Mouse (Mus musculus) liver, embryonic 11.5 days (tissue): Measurements from ENCODE around the gene Plxna2. TPM values are rescaled to one million over a fixed set of nuclear protein-coding genes. Genes with fewer than 3 reads are reported as not detected.
A peak's percentile ranks its signal among the peaks of the same experiment; 100 is the strongest.

Source experiments
- ATAC-seq: fragments of 200-750 bp; cut with Nextera tagmentation; replicated peaks from 2 replicates; pipeline ENCODE4 v1.8.0; 2017; ENCODE audit warnings: moderate number of reproducible peaks, mild to moderate bottlenecking, moderate TSS enrichment, moderate library complexity; ENCODE audit not compliant: low FRiP score
- DNase-seq: peaks from one replicate; pipeline ENCODE4 v3.0.0-alpha.2; 2017; ENCODE audit warnings: low spot score
- H3K27ac ChIP-seq: fragments of 300-500 bp; sonication (generic); 2 replicates; pipeline ENCODE4 v1.5.1; 2014; ENCODE audit warnings: mild to moderate bottlenecking, low read depth, low read length, control low read depth
- H3K27me3 ChIP-seq: fragments of 300-500 bp; sonication (generic); replicated peaks from 2 replicates; pipeline ENCODE4 v1.6.1; 2014; ENCODE audit warnings: low read length, mixed read lengths; ENCODE audit not compliant: control insufficient read depth, insufficient read depth
- H3K36me3 ChIP-seq: fragments of 300-500 bp; sonication (generic); 2 replicates; pipeline ENCODE4 v1.6.1; 2014; ENCODE audit warnings: mild to moderate bottlenecking, low read length, moderate library complexity, mixed read lengths; ENCODE audit not compliant: control insufficient read depth, insufficient read depth
- H3K4me1 ChIP-seq: fragments of 300-500 bp; sonication (generic); replicated peaks from 2 replicates; pipeline ENCODE4 v1.6.1; 2014; ENCODE audit warnings: low read length, mixed read lengths; ENCODE audit not compliant: control insufficient read depth, insufficient read depth
- H3K4me2 ChIP-seq: fragments of 300-500 bp; sonication (generic); 2 replicates; pipeline ENCODE4 v1.6.1; 2014; ENCODE audit warnings: mild to moderate bottlenecking, control low read depth, moderate library complexity
- H3K4me3 ChIP-seq: fragments of 300-500 bp; sonication (generic); 2 replicates; pipeline ENCODE4 v1.5.1; 2014; ENCODE audit warnings: low read depth, low read length, control low read depth
- H3K9ac ChIP-seq: fragments of 300-500 bp; sonication (generic); 2 replicates; pipeline ENCODE4 v1.6.1; 2014; ENCODE audit warnings: low read depth, low read length, control low read depth
- H3K9me3 ChIP-seq: fragments of 300-500 bp; sonication (generic); 2 replicates; pipeline ENCODE4 v1.6.1; 2016; ENCODE audit warnings: low read length, inconsistent platforms, mixed read lengths; ENCODE audit not compliant: control insufficient read depth
- WGBS: fragments of 180-500 bp; shearing (Covaris S2); extraction: QIAGEN DNeasy Blood & Tissue Kit; methylation state at CpG from one replicate; pipeline ENCODE4 v1.1.7; 2014; 5-methylcytosine and 5-hydroxymethylcytosine counted together
- polyA plus RNA-seq: library from polyadenylated mRNA; unstranded; fragments of >200 nt; fragmentation: Nextera tagmentation; extraction: Ambion mirVana; gene quantifications from 2 replicates; pipeline ENCODE4 v1.2.1, GENCODE M21; 2014

Plxna2 gene
- polyA plus RNA-seq, 1 experiment from 2014 or later = 4.8 TPM

- Histone ChIP-seq H3K9ac (no peak overlapping the region), H3K4me3 (no peak overlapping the region), H3K27me3 (no peaks in the 10 kb centered on the region), H3K4me1 (no peaks in the 10 kb centered on the region), H3K9me3 (no peaks in the 10 kb centered on the region), H3K27ac (no peak overlapping the region), H3K4me2 (no peak overlapping the region), H3K36me3 (no peaks in the 10 kb centered on the region)
- 72% methylated on average over 2 of the region's 2 CpGs for WGBS
- DNase-seq = no peak
- ATAC-seq = no peak
These were observed 75.5 kb downstream of the Plxna2 start for GRCm38 (mm10) chr1:194693488-194693887.

GRCm38 (mm10) chr1:194694805-194695204, 76.8 kb downstream of the Plxna2 start:
- WGBS = 76% methylated on average over 2 of the region's 2 CpGs
- ATAC-seq (no peak), DNase-seq (no peak)
- H3K9me3 ChIP-seq = no peaks in the 10 kb centered on the region
- no peaks in the 10 kb centered on the region for H3K27me3 ChIP-seq
- H3K4me2 ChIP-seq = no peak overlapping the region
- H3K36me3 ChIP-seq = no peaks in the 10 kb centered on the region
- no peak overlapping the region for H3K27ac ChIP-seq
- no peak overlapping the region for H3K9ac ChIP-seq
- H3K4me3 ChIP-seq = no peak overlapping the region
- H3K4me1 ChIP-seq = no peaks in the 10 kb centered on the region

DNA sequence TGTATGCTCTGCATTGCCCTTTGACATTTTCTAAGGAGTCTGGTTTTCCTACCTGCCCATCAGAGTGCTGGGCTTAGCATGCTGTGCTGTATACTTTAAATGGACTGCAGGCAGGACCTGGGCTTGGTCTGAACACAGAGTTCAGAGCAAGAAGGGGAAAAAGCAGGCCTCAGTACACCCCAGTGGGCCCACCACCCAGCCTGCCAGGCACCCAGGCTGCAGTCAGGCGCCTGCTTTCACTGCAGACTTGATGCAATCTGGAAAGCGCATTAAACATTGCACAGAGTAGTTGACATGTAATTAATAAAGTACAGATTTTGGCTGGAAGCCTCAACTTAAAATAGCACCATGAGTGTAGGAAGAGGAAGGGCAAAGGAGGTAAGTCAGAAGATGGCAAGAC, 79.4 kb downstream of the Plxna2 start:
- H3K36me3 ChIP-seq = no peaks in the 10 kb centered on the region
- DNase-seq = no peak
- H3K27me3 ChIP-seq = no peaks in the 10 kb centered on the region
- no peaks in the 10 kb centered on the region for H3K4me1 ChIP-seq
- no peak overlapping the region for H3K27ac ChIP-seq
- H3K9me3 ChIP-seq = no peaks in the 10 kb centered on the region
- ATAC-seq = no peak
- H3K4me3 ChIP-seq = no peak overlapping the region
- 71% methylated on average over 2 of the region's 2 CpGs for WGBS
- H3K9ac ChIP-seq = no peak overlapping the region
- no peak overlapping the region for H3K4me2 ChIP-seq

DNA sequence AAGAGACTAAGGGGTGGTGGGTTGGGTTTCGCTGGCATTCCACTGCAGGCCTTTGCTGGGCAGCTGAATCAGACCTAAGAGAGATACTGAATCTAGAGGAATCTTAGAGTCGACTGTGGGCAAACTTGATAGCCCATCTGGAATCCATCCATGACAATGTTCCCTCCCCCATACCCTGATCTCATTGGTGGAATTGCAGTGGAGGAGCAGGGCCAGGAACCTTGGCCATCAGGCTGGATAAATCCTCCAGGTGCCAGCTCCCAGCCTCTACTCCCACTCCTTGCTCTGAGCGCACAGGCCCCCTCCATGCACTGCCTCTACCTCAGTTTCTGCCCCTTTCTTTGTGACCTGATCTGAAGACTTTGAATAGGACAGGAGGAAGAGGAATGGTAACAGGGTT, 81.3 kb downstream of the Plxna2 start:
- Histone ChIP-seq H3K9me3 (no peaks in the 10 kb centered on the region), H3K27ac (no peak overlapping the region), H3K27me3 (no peaks in the 10 kb centered on the region), H3K4me3 (no peak overlapping the region), H3K9ac (no peak overlapping the region), H3K4me1 (no peaks in the 10 kb centered on the region), H3K36me3 (no peaks in the 10 kb centered on the region), H3K4me2 (no peak overlapping the region)
- ATAC-seq (no peak), DNase-seq (no peak)
- WGBS = 75% methylated on average over 3 of the region's 3 CpGs

GRCm38 (mm10) chr1:194703235-194703634, 85.2 kb downstream of the Plxna2 start:
- Histone ChIP-seq H3K9ac (no peak overlapping the region), H3K4me1 (no peaks in the 10 kb centered on the region; the same call in 1 of the 2 replicates), H3K36me3 (no peaks in the 10 kb centered on the region), H3K27me3 (no peaks in the 10 kb centered on the region), H3K4me3 (no peak overlapping the region), H3K9me3 (no peaks in the 10 kb centered on the region), H3K4me2 (no peak overlapping the region), H3K27ac (no peak overlapping the region)
- no peak for DNase-seq
- no peak for ATAC-seq
- WGBS = 61% methylated on average over 2 of the region's 2 CpGs

DNA sequence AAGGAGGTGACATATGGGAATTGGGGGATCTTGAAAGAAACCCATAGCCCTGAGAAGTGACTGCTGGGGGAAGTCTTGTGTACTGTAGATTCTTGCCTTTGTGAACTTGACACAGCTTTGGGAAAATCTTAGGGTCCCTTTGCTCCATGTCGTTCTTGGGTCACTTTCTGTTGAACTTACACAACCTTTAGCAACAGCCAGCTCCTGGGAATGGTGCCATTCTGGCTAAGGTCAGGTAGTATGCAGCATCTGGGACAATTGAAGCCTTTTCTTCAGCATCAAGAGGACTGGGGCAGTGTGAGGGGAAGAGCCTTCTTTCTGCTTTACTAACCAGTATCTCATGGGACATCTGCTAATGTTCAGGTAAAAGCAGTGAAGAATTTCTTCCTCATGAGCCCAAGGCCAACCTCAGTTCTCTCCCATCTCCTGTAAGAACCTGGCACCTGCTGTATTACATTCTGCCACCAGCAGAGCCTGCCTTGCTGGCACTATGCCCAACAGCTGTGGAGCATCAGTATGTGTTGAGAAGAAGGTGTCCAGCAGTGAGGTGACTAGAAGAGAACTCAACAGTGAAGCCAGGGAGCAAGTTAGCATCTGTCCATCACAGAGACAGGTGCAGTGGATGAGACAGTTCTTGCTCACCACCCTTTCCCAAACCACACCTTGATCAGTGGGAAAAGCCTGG, 86.3 kb downstream of the Plxna2 start:
- no peak for ATAC-seq
- H3K36me3 ChIP-seq = no peaks in the 10 kb centered on the region
- H3K27ac ChIP-seq = no peak overlapping the region
- no peaks in the 10 kb centered on the region for H3K27me3 ChIP-seq
- H3K9me3 ChIP-seq = no peaks in the 10 kb centered on the region
- H3K4me3 ChIP-seq = no peak overlapping the region
- no peak for DNase-seq
- H3K9ac ChIP-seq = no peak overlapping the region
- WGBS = 86% methylated on average over 1 of the region's 1 CpGs
- H3K4me2 ChIP-seq = no peak overlapping the region
- H3K4me1 ChIP-seq = no peaks in the 10 kb centered on the region; the same call in 1 of the 2 replicates

DNA sequence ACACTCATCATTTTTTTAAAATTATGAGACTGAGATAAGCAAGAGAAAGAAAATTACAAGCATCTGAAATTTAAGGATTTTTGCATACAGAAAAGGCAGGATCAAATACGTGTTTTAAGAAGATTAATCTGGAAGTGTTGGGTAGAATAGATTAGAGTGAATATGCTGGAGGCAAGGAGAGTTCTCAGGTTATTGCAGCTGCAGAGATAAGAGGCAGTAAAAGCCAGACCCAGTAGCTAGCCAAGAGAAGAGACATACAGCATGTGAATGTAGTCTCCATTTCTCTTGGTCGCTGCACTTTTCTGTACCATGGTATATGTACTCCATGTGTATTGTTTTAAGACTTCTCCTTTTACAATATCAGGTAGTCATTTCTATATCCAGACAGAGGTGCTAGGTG, 88.5 kb downstream of the Plxna2 start:
- H3K4me3 ChIP-seq = no peak overlapping the region
- H3K4me2 ChIP-seq = no peak overlapping the region
- H3K27ac ChIP-seq = no peak overlapping the region
- no peak overlapping the region for H3K9ac ChIP-seq
- no peak for DNase-seq
- no peaks in the 10 kb centered on the region; the same call in 1 of the 2 replicates for H3K4me1 ChIP-seq
- 50% methylated on average over 2 of the region's 2 CpGs for WGBS
- no peaks in the 10 kb centered on the region for H3K36me3 ChIP-seq
- peak; percentile 82 for ATAC-seq
- no peaks in the 10 kb centered on the region for H3K9me3 ChIP-seq
- no peaks in the 10 kb centered on the region for H3K27me3 ChIP-seq

DNA sequence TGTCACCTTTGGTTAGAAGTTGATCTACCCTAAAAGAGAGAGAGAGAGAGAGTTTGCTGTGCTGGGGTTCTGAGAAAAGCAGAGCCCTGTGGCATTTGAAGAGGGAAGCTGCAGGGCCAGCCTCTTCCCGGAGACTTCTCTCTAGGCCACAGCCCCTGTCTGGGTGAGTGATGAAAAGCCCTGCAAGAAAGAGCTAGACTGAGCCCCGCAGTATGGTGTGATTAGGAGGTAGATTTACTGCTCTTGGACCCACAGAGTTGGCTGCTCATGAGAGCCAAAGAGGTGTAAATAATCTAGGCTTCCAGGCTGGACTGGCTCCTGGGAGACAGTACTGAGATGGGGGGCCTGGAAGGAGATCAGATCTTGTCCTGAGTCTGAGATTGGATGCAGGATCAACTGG, 94.4 kb downstream of the Plxna2 start:
- no peak overlapping the region for H3K27ac ChIP-seq
- DNase-seq (no peak), ATAC-seq (no peak)
- H3K4me1 ChIP-seq = no peaks in the 10 kb centered on the region
- H3K27me3 ChIP-seq = no peaks in the 10 kb centered on the region
- no peak overlapping the region for H3K4me2 ChIP-seq
- 40% methylated on average over 2 of the region's 2 CpGs for WGBS
- no peaks in the 10 kb centered on the region for H3K9me3 ChIP-seq
- H3K36me3 ChIP-seq = no peaks in the 10 kb centered on the region
- H3K9ac ChIP-seq = no peak overlapping the region
- H3K4me3 ChIP-seq = no peak overlapping the region
